Mouse (Mus musculus): Measurements from ENCODE around the gene Slc7a1. TPM values are rescaled to one million over a fixed set of nuclear protein-coding genes. Genes with fewer than 3 reads are reported as not detected.

The Slc7a1 gene
- polyA plus RNA-seq, 1 experiment from 2014 or later: 22.5 TPM

- H3K27me3 ChIP-seq (replicated peaks; ENCODE audit: control insufficient read depth, insufficient read depth, low read length): no peaks in the 10 kb centered on the region
- 85% methylated on average over 9 of the region's 9 CpGs for WGBS
- H3K9ac ChIP-seq (ENCODE audit: low read depth, low read length): no peak overlapping the region
- ATAC-seq: no peak
- no peaks in the 10 kb centered on the region; the same call in 1 of the 2 replicates for H3K9me3 ChIP-seq (ENCODE audit: control insufficient read depth, low read length)
- H3K27ac ChIP-seq (ENCODE audit: low read length): no peak overlapping the region
- no peaks in the 10 kb centered on the region; the same call in 1 of the 2 replicates for H3K4me1 ChIP-seq (ENCODE audit: control insufficient read depth, insufficient read depth, low read length)
- H3K4me3 ChIP-seq (ENCODE audit: low read length): no peak overlapping the region
- no peak overlapping the region for H3K4me2 ChIP-seq (ENCODE audit: low read depth, low read length)
- 0 out of 2 replicates have a peak, but pooled peaks cover 3% of the 10 kb centered on the region for H3K36me3 ChIP-seq (ENCODE audit: control insufficient read depth, insufficient read depth, low read length)
Measured at GRCm38 (mm10) chr5:148366455-148366854, 33.2 kb downstream of the Slc7a1 start.

GRCm38 (mm10) chr5:148363441-148364113 is 36.1 kb downstream of the Slc7a1 start:
- Histone ChIP-seq H3K27me3 (replicated peaks; ENCODE audit: control insufficient read depth, insufficient read depth, low read length) (no peaks in the 10 kb centered on the region), H3K36me3 (ENCODE audit: control insufficient read depth, insufficient read depth, low read length) (no peaks in the 10 kb centered on the region), H3K27ac (ENCODE audit: low read length) (no peak overlapping the region), H3K4me3 (ENCODE audit: low read length) (no peak overlapping the region), H3K4me2 (ENCODE audit: low read depth, low read length) (no peak overlapping the region), H3K4me1 (ENCODE audit: control insufficient read depth, insufficient read depth, low read length) (peaks cover 7% of the 10 kb centered on the region), H3K9me3 (ENCODE audit: control insufficient read depth, low read length) (no peaks in the 10 kb centered on the region), H3K9ac (ENCODE audit: low read depth, low read length) (no peak overlapping the region)
- no peak for ATAC-seq
- 80% methylated on average over 22 of the region's 22 CpGs for WGBS

GRCm38 (mm10) chr5:148362296-148362695 is 37.4 kb downstream of the Slc7a1 start:
- Histone ChIP-seq H3K4me1 (ENCODE audit: control insufficient read depth, insufficient read depth, low read length) (peaks cover 7% of the 10 kb centered on the region), H3K4me3 (ENCODE audit: low read length) (no peak overlapping the region), H3K27me3 (replicated peaks; ENCODE audit: control insufficient read depth, insufficient read depth, low read length) (no peaks in the 10 kb centered on the region), H3K4me2 (ENCODE audit: low read depth, low read length) (no peak overlapping the region), H3K36me3 (ENCODE audit: control insufficient read depth, insufficient read depth, low read length) (0 out of 2 replicates have a peak, but pooled peaks cover 2% of the 10 kb centered on the region), H3K27ac (ENCODE audit: low read length) (peak overlapping the region; percentile 39; the same call in 1 of the 2 replicates), H3K9me3 (ENCODE audit: control insufficient read depth, low read length) (no peaks in the 10 kb centered on the region), H3K9ac (ENCODE audit: low read depth, low read length) (no peak overlapping the region)
- WGBS: 95% methylated on average over 7 of the region's 7 CpGs
- ATAC-seq: no peak

GRCm38 (mm10) chr5:148361759-148362010 is 38.0 kb downstream of the Slc7a1 start:
- Histone ChIP-seq H3K27me3 (replicated peaks; ENCODE audit: control insufficient read depth, insufficient read depth, low read length) (no peaks in the 10 kb centered on the region), H3K36me3 (ENCODE audit: control insufficient read depth, insufficient read depth, low read length) (0 out of 2 replicates have a peak, but pooled peaks cover 2% of the 10 kb centered on the region), H3K9me3 (ENCODE audit: control insufficient read depth, low read length) (no peaks in the 10 kb centered on the region), H3K27ac (ENCODE audit: low read length) (peak overlapping the region; percentile 52), H3K4me2 (ENCODE audit: low read depth, low read length) (peak overlapping the region; percentile 36), H3K9ac (ENCODE audit: low read depth, low read length) (no peak overlapping the region), H3K4me1 (ENCODE audit: control insufficient read depth, insufficient read depth, low read length) (peaks cover 7% of the 10 kb centered on the region), H3K4me3 (ENCODE audit: low read length) (no peak overlapping the region)
- peak; percentile 19 for ATAC-seq
- 31% methylated on average over 3 of the region's 3 CpGs for WGBS

- peak overlapping the region; percentile 41; the same call in 1 of the 2 replicates for H3K9ac ChIP-seq (ENCODE audit: low read depth, low read length)
- peaks cover 7% of the 10 kb centered on the region for H3K4me1 ChIP-seq (ENCODE audit: control insufficient read depth, insufficient read depth, low read length)
- no peaks in the 10 kb centered on the region for H3K27me3 ChIP-seq (replicated peaks; ENCODE audit: control insufficient read depth, insufficient read depth, low read length)
- H3K4me3 ChIP-seq (ENCODE audit: low read length): peak overlapping the region; percentile 17; the same call in 1 of the 2 replicates
- WGBS: 41% methylated on average over 16 of the region's 16 CpGs
- peak; percentile 95 for ATAC-seq
- H3K36me3 ChIP-seq (ENCODE audit: control insufficient read depth, insufficient read depth, low read length): 0 out of 2 replicates have a peak, but pooled peaks cover 2% of the 10 kb centered on the region
- H3K27ac ChIP-seq (ENCODE audit: low read length): peak overlapping the region; percentile 52
- peak overlapping the region; percentile 49 for H3K4me2 ChIP-seq (ENCODE audit: low read depth, low read length)
- H3K9me3 ChIP-seq (ENCODE audit: control insufficient read depth, low read length): no peaks in the 10 kb centered on the region
Measured at GRCm38 (mm10) chr5:148360922-148361758, 38.6 kb downstream of the Slc7a1 start.

- Histone ChIP-seq H3K4me1 (ENCODE audit: control insufficient read depth, insufficient read depth, low read length) (peaks cover 7% of the 10 kb centered on the region), H3K36me3 (ENCODE audit: control insufficient read depth, insufficient read depth, low read length) (0 out of 2 replicates have a peak, but pooled peaks cover 2% of the 10 kb centered on the region), H3K9ac (ENCODE audit: low read depth, low read length) (no peak overlapping the region), H3K27me3 (replicated peaks; ENCODE audit: control insufficient read depth, insufficient read depth, low read length) (no peaks in the 10 kb centered on the region), H3K4me3 (ENCODE audit: low read length) (no peak overlapping the region), H3K27ac (ENCODE audit: low read length) (no peak overlapping the region), H3K4me2 (ENCODE audit: low read depth, low read length) (no peak overlapping the region), H3K9me3 (ENCODE audit: control insufficient read depth, low read length) (no peaks in the 10 kb centered on the region)
- WGBS: 90% methylated on average over 11 of the region's 11 CpGs
- ATAC-seq: no peak
Measured at GRCm38 (mm10) chr5:148359131-148359530, 40.6 kb downstream of the Slc7a1 start.

GRCm38 (mm10) chr5:148357168-148357567 is 42.5 kb downstream of the Slc7a1 start:
- no peak for ATAC-seq
- 0 out of 2 replicates have a peak, but pooled peaks cover 4% of the 10 kb centered on the region for H3K36me3 ChIP-seq (ENCODE audit: control insufficient read depth, insufficient read depth, low read length)
- H3K9ac ChIP-seq (ENCODE audit: low read depth, low read length): no peak overlapping the region
- 88% methylated on average over 6 of the region's 6 CpGs for WGBS
- no peak overlapping the region for H3K4me3 ChIP-seq (ENCODE audit: low read length)
- H3K4me1 ChIP-seq (ENCODE audit: control insufficient read depth, insufficient read depth, low read length): peaks cover 7% of the 10 kb centered on the region
- H3K27me3 ChIP-seq (replicated peaks; ENCODE audit: control insufficient read depth, insufficient read depth, low read length): no peaks in the 10 kb centered on the region
- no peak overlapping the region for H3K4me2 ChIP-seq (ENCODE audit: low read depth, low read length)
- H3K27ac ChIP-seq (ENCODE audit: low read length): no peak overlapping the region
- H3K9me3 ChIP-seq (ENCODE audit: control insufficient read depth, low read length): no peaks in the 10 kb centered on the region

- 92% methylated on average over 3 of the region's 3 CpGs for WGBS
- ATAC-seq: no peak
- H3K9me3 ChIP-seq (ENCODE audit: control insufficient read depth, low read length): no peaks in the 10 kb centered on the region
Measured at GRCm38 (mm10) chr5:148355822-148356221, 43.9 kb downstream of the Slc7a1 start.

GRCm38 (mm10) chr5:148354536-148354935 is 45.2 kb downstream of the Slc7a1 start:
- H3K9me3 ChIP-seq (ENCODE audit: control insufficient read depth, low read length): no peaks in the 10 kb centered on the region
- no peak overlapping the region for H3K4me2 ChIP-seq (ENCODE audit: low read depth, low read length)
- H3K4me3 ChIP-seq (ENCODE audit: low read length): no peak overlapping the region
- no peak for ATAC-seq
- H3K36me3 ChIP-seq (ENCODE audit: control insufficient read depth, insufficient read depth, low read length): 0 out of 2 replicates have a peak, but pooled peaks cover 4% of the 10 kb centered on the region
- H3K9ac ChIP-seq (ENCODE audit: low read depth, low read length): no peak overlapping the region
- 74% methylated on average over 8 of the region's 8 CpGs for WGBS
- H3K4me1 ChIP-seq (ENCODE audit: control insufficient read depth, insufficient read depth, low read length): no peaks in the 10 kb centered on the region
- no peaks in the 10 kb centered on the region for H3K27me3 ChIP-seq (replicated peaks; ENCODE audit: control insufficient read depth, insufficient read depth, low read length)
- no peak overlapping the region for H3K27ac ChIP-seq (ENCODE audit: low read length)

More at GRCm38 (mm10) chr5:148355822-148356221, 43.9 kb downstream of the Slc7a1 start:
- Histone ChIP-seq H3K27me3 (replicated peaks; ENCODE audit: control insufficient read depth, insufficient read depth, low read length) (no peaks in the 10 kb centered on the region), H3K4me1 (ENCODE audit: control insufficient read depth, insufficient read depth, low read length) (peaks cover 3% of the 10 kb centered on the region), H3K9ac (ENCODE audit: low read depth, low read length) (no peak overlapping the region), H3K4me3 (ENCODE audit: low read length) (no peak overlapping the region), H3K4me2 (ENCODE audit: low read depth, low read length) (no peak overlapping the region), H3K36me3 (ENCODE audit: control insufficient read depth, insufficient read depth, low read length) (0 out of 2 replicates have a peak, but pooled peaks cover 4% of the 10 kb centered on the region), H3K27ac (ENCODE audit: low read length) (no peak overlapping the region)
